Mouse (Mus musculus): ENCODE measurements at regions not wholly inside any gene's neighbourhood (a gene's known extent, or its start where the extent isn't known, plus 50 kb on each side); places are given as distances from the start of the nearest gene placed in this dataset.
"Not testable (repeated sequence)": the region's sequence is repeated elsewhere in the genome, so short reads cannot be mapped to it uniquely, and the experiment has no call there.

DNA sequence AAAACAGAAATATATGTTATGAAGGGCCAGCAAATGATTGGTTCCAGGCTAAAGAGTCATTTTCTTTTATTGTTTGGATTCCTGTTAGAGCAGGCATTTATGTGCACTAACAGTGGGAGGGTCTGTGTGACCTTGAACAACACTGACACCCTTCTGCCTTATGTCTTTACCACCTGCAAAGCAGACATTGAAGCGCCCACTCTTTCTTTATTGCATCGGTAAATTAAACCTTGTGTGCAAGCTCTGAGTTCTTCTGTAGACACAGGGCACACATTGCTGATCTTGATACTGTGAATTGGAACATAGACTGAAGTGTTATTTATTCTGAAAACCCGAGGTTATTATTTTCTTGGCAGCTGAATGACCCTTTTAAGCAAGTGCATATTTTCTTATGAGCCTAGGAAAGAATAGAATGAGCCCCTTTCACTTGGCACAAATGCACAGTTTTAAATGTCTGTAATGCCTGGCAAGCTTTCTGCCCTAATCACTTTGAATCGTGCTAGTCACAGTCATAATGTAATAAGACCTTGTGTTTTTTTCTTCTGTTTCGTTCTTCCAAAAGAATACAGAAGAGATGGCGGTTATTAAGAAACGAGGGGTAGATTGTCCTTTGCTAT lies 125.1 kb upstream of the Cobl start:
- WGBS = 76% methylated on average over 7 of the region's 7 CpGs

DNA sequence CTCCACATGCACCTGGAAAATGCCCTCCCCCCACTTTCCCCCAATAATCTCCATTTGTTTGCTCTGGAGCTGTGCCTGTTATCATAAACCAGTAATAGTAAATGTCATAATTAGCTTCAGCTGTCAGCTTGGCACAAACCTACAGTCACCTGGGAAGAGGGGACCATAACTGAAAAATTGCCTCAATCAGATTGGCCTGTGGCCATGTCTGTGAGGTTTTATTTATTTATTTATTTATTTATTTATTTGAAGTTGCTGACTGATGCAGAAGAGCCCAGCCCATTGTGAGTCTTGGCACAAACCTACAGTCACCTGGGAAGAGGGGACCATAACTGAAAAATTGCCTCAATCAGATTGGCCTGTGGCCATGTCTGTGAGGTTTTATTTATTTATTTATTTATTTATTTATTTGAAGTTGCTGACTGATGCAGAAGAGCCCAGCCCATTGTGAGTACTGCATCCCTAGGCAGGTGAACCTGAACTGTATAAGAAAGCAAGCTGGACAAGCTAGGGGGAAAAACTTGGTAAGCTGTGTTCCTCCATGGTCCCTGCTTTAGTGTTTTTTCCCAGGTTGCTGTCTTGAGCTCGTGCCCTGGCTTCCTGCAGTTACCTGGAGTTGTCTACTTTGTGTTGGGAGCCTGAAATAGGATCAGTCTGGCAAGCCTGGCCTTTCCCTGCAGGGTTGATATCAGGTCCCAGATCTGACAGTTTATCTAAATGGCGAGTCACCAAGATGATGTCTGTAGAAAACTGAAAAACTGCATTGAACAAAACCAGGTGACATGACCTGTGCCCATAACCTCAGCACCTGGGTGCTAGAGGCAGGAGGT lies 120.3 kb upstream of the Cobl start:
- DNase-seq (ENCODE audit: extremely low read depth, low read depth, low spot score); H3K4me3 ChIP-seq (ENCODE audit: insufficient read depth, low read depth, low read length); H3K27me3 ChIP-seq (ENCODE audit: control insufficient read depth, insufficient read depth, low read length); H3K27ac ChIP-seq (replicated peaks; ENCODE audit: insufficient read depth, low read depth, low read length); H3K79me2 ChIP-seq (ENCODE audit: control insufficient read depth, insufficient read depth, low read length); H3K36me3 ChIP-seq (ENCODE audit: control insufficient read depth, insufficient read depth, low read length); H3K4me1 ChIP-seq (ENCODE audit: control insufficient read depth, insufficient read depth, low read length); H3K9ac ChIP-seq (ENCODE audit: low read depth, low read length): not testable (repeated sequence)
- 63% methylated on average over 2 of the region's 2 CpGs for WGBS

More for the DNA sequence above, 125.1 kb upstream of the Cobl start:
- TF ChIP-seq CTCF (IDR thresholded peaks at IDR 0.05; ENCODE audit: low read depth, low read length) = no peak
- no peak for TF ChIP-seq POLR2A (IDR thresholded peaks at IDR 0.05; ENCODE audit: extremely low read depth, insufficient read depth, low read length)
- Histone ChIP-seq H3K27ac (replicated peaks; ENCODE audit: insufficient read depth, low read depth, low read length) (no peak overlapping the region), H3K4me3 (ENCODE audit: insufficient read depth, low read depth, low read length) (no peak overlapping the region), H3K4me1 (ENCODE audit: control insufficient read depth, insufficient read depth, low read length) (no peaks in the 10 kb centered on the region), H3K36me3 (ENCODE audit: control insufficient read depth, insufficient read depth, low read length) (no peaks in the 10 kb centered on the region), H3K79me2 (ENCODE audit: control insufficient read depth, insufficient read depth, low read length) (no peaks in the 10 kb centered on the region), H3K27me3 (ENCODE audit: control insufficient read depth, insufficient read depth, low read length) (no peaks in the 10 kb centered on the region), H3K9ac (ENCODE audit: low read depth, low read length) (no peak overlapping the region)
- DNase-seq (ENCODE audit: extremely low read depth, low read depth, low spot score) = no peak

DNA sequence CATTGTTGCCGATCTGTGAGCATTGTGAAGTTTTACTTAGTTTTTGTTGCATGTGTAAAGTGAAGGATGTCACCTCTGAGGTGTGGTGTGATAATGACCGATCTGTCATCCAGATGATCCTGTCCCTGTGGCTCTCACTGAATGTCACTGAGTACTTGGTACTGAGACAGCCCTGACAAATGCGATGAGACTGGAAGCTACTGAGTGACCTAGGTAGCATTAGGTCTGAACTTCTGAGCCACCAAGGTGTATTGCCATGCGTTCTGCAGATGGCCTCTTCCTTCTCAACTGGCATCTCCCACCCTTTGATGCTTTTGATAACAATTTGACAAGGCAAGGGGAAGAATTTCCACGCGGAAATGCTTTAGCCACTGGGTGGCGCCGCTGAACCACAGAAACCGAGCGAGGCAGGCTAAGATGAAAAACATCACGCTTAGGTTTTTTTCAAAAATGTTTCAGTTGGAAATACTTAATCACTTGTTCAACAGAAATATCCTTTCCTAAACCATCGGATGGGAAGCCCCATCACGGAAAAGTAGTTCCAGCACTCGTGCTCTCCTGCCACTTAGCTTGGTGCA lies 114.3 kb upstream of the Cobl start:
- TF ChIP-seq POLR2A (IDR thresholded peaks at IDR 0.05; ENCODE audit: extremely low read depth, insufficient read depth, low read length) (no peak), CTCF (IDR thresholded peaks at IDR 0.05; ENCODE audit: low read depth, low read length) (peak; percentile 45)
- no peak overlapping the region for H3K27ac ChIP-seq (replicated peaks; ENCODE audit: insufficient read depth, low read depth, low read length)
- no peaks in the 10 kb centered on the region for H3K4me1 ChIP-seq (ENCODE audit: control insufficient read depth, insufficient read depth, low read length)
- no peaks in the 10 kb centered on the region for H3K27me3 ChIP-seq (ENCODE audit: control insufficient read depth, insufficient read depth, low read length)
- WGBS = 44% methylated on average over 14 of the region's 14 CpGs
- no peak for DNase-seq (ENCODE audit: extremely low read depth, low read depth, low spot score)
- H3K9ac ChIP-seq (ENCODE audit: low read depth, low read length) = no peak overlapping the region
- H3K4me3 ChIP-seq (ENCODE audit: insufficient read depth, low read depth, low read length) = no peak overlapping the region
- H3K36me3 ChIP-seq (ENCODE audit: control insufficient read depth, insufficient read depth, low read length) = no peaks in the 10 kb centered on the region
- H3K79me2 ChIP-seq (ENCODE audit: control insufficient read depth, insufficient read depth, low read length) = no peaks in the 10 kb centered on the region

DNA sequence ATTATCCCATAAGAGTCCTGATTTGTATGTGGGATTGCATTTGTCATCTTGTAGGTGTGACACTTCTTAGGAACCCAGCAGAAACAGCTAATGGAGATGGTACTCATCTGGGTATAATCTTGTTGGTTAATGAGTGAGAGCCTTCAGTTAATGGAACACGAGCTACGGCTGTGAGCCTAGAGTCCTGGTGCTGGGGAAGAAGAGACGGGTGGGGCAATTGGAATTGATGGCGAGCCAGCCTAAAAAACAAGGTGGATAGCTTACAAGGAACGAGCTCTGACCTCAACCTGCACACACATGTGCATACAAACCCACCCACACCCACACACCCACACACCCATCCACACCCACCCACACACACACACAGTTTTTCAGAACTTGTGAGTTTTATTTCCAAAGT lies 94.9 kb upstream of the Cobl start:
- no peak overlapping the region for H3K4me3 ChIP-seq (ENCODE audit: insufficient read depth, low read depth, low read length)
- no peaks in the 10 kb centered on the region for H3K36me3 ChIP-seq (ENCODE audit: control insufficient read depth, insufficient read depth, low read length)
- no peak overlapping the region for H3K27ac ChIP-seq (replicated peaks; ENCODE audit: insufficient read depth, low read depth, low read length)
- no peak for DNase-seq (ENCODE audit: extremely low read depth, low read depth, low spot score)
- H3K4me1 ChIP-seq (ENCODE audit: control insufficient read depth, insufficient read depth, low read length) = no peaks in the 10 kb centered on the region
- 68% methylated on average over 5 of the region's 5 CpGs for WGBS
- no peak for TF ChIP-seq POLR2A (IDR thresholded peaks at IDR 0.05; ENCODE audit: extremely low read depth, insufficient read depth, low read length)
- no peak for TF ChIP-seq CTCF (IDR thresholded peaks at IDR 0.05; ENCODE audit: low read depth, low read length)
- no peaks in the 10 kb centered on the region for H3K27me3 ChIP-seq (ENCODE audit: control insufficient read depth, insufficient read depth, low read length)
- H3K79me2 ChIP-seq (ENCODE audit: control insufficient read depth, insufficient read depth, low read length) = no peaks in the 10 kb centered on the region
- H3K9ac ChIP-seq (ENCODE audit: low read depth, low read length) = no peak overlapping the region

DNA sequence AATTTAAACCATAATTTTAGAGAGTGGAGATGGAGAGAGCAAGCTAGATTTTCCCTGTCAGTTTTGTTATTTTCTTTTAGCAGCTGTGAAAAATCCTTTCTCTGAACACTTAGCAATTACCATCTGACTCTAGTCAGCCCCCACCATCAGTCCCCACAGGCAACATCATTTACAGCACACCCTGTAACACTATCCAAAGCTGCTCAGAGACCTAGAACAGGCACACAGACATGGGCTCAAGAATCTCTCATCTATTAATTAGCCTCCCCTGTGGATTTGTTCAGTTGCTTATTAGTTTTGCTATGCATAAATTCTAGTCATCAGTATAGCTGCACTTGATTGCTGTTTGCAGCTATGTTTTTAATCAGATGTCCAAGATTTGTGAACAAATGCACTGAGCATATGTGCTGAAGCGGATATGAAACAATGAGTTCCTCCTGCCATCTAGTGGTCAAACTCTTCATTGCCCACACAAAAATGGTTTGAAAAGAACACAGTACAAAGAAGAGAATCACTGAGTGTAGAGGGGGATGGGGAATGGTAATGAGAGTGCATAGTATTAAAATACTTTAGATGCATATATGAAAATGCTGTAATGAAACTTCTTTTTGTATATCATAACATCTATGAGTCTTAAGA lies 94.4 kb upstream of the Cobl start:
- Histone ChIP-seq H3K4me1 (ENCODE audit: control insufficient read depth, insufficient read depth, low read length) (no peaks in the 10 kb centered on the region), H3K79me2 (ENCODE audit: control insufficient read depth, insufficient read depth, low read length) (no peaks in the 10 kb centered on the region), H3K9ac (ENCODE audit: low read depth, low read length) (no peak overlapping the region), H3K27me3 (ENCODE audit: control insufficient read depth, insufficient read depth, low read length) (no peaks in the 10 kb centered on the region), H3K27ac (replicated peaks; ENCODE audit: insufficient read depth, low read depth, low read length) (no peak overlapping the region), H3K4me3 (ENCODE audit: insufficient read depth, low read depth, low read length) (no peak overlapping the region), H3K36me3 (ENCODE audit: control insufficient read depth, insufficient read depth, low read length) (no peaks in the 10 kb centered on the region)
- peak; percentile 43 for DNase-seq (ENCODE audit: extremely low read depth, low read depth, low spot score)
- 35% methylated on average over 1 of the region's 1 CpGs for WGBS
- TF ChIP-seq CTCF (IDR thresholded peaks at IDR 0.05; ENCODE audit: low read depth, low read length) = peak; percentile 23
- no peak for TF ChIP-seq POLR2A (IDR thresholded peaks at IDR 0.05; ENCODE audit: extremely low read depth, insufficient read depth, low read length)

Data from liver, adult 2 months (tissue).